Mouse (Mus musculus) testis, adult 2 months (tissue): ENCODE measurements around the gene Trp53bp2. TPM values are rescaled to one million over a fixed set of nuclear protein-coding genes. Genes with fewer than 3 reads are reported as not detected.

Experiments used
- H3K27ac ChIP-seq: fragments of 200-500 bp; 2 replicates; pipeline ENCODE4 v1.5.1; 2012; ENCODE audit warnings: low read depth, low read length; ENCODE audit not compliant: control insufficient read depth, insufficient read depth
- H3K27me3 ChIP-seq: fragments of 200-500 bp; 2 replicates; pipeline ENCODE4 v1.6.1; 2012; ENCODE audit warnings: mild to moderate bottlenecking, low read length, moderate library complexity; ENCODE audit not compliant: control insufficient read depth, insufficient read depth
- H3K36me3 ChIP-seq: fragments of 200-500 bp; 2 replicates; pipeline ENCODE4 v1.6.1; 2012; ENCODE audit warnings: mild to moderate bottlenecking, low read length; ENCODE audit not compliant: control insufficient read depth, insufficient read depth
- H3K4me1 ChIP-seq: fragments of 200-500 bp; 2 replicates; pipeline ENCODE4 v1.6.1; 2012; ENCODE audit warnings: low read length; ENCODE audit not compliant: control insufficient read depth, insufficient read depth
- H3K4me3 ChIP-seq: fragments of 200-500 bp; 2 replicates; pipeline ENCODE4 v1.5.1; 2012; ENCODE audit warnings: low read depth, mild to moderate bottlenecking, low read length, moderate library complexity, mixed read lengths; ENCODE audit not compliant: control insufficient read depth
- CTCF ChIP-seq: fragments of 200-500 bp; IDR thresholded peaks from 2 replicates; pipeline ENCODE4 v1.5.1; 2012; ENCODE audit warnings: low read depth, mild to moderate bottlenecking, inconsistent platforms, low read length, moderate library complexity; ENCODE audit not compliant: control insufficient read depth, insufficient read depth, insufficient replicate concordance
- POLR2A ChIP-seq: fragments of 200-500 bp; IDR thresholded peaks from 2 replicates; pipeline ENCODE4 v1.6.1; 2012; ENCODE audit warnings: low read depth, mild to moderate bottlenecking, inconsistent platforms, low read length, moderate library complexity; ENCODE audit not compliant: control insufficient read depth
- polyA plus RNA-seq: library from polyadenylated mRNA; depleted of rRNA; stranded (reverse); fragments of >200 nt; gene quantifications from 2 replicates; pipeline ENCODE4 v1.2.3, GENCODE M21; 2012

The Trp53bp2 gene
- polyA plus RNA-seq, 1 experiment = 4.5 TPM

GRCm38 (mm10) chr1:182448276-182449035 is 39.5 kb downstream of the Trp53bp2 start:
- no peak overlapping the region for H3K27ac ChIP-seq
- no peaks in the 10 kb centered on the region for H3K4me1 ChIP-seq
- peaks cover 9% of the 10 kb centered on the region for H3K36me3 ChIP-seq
- TF ChIP-seq POLR2A (no peak), CTCF (no peak)
- no peaks in the 10 kb centered on the region for H3K27me3 ChIP-seq
- H3K4me3 ChIP-seq = no peak overlapping the region

- Histone ChIP-seq H3K27ac (no peak overlapping the region), H3K27me3 (no peaks in the 10 kb centered on the region), H3K4me1 (no peaks in the 10 kb centered on the region), H3K4me3 (no peak overlapping the region), H3K36me3 (peaks cover 7% of the 10 kb centered on the region)
- TF ChIP-seq POLR2A (no peak), CTCF (no peak)
Measured at GRCm38 (mm10) chr1:182452473-182452872, 43.5 kb downstream of the Trp53bp2 start.

- H3K27ac ChIP-seq = no peak overlapping the region
- no peaks in the 10 kb centered on the region for H3K27me3 ChIP-seq
- no peaks in the 10 kb centered on the region; the same call in none of the 2 replicates for H3K36me3 ChIP-seq
- TF ChIP-seq CTCF (no peak), POLR2A (no peak)
- H3K4me3 ChIP-seq = no peak overlapping the region
- H3K4me1 ChIP-seq = no peaks in the 10 kb centered on the region
Measured at GRCm38 (mm10) chr1:182455080-182455479, 46.1 kb downstream of the Trp53bp2 start.

- H3K4me1 ChIP-seq = no peaks in the 10 kb centered on the region; the same call in 1 of the 2 replicates
- no peaks in the 10 kb centered on the region for H3K27me3 ChIP-seq
- H3K27ac ChIP-seq = no peak overlapping the region
- H3K4me3 ChIP-seq = no peak overlapping the region
- peaks cover 3% of the 10 kb centered on the region for H3K36me3 ChIP-seq
- TF ChIP-seq POLR2A = no peak
- TF ChIP-seq CTCF = no peak
Measured at GRCm38 (mm10) chr1:182458556-182458955, 49.6 kb downstream of the Trp53bp2 start.

GRCm38 (mm10) chr1:182459436-182459835 is 50.5 kb downstream of the Trp53bp2 start:
- peaks cover 3% of the 10 kb centered on the region for H3K36me3 ChIP-seq
- H3K27ac ChIP-seq = no peak overlapping the region
- H3K27me3 ChIP-seq = no peaks in the 10 kb centered on the region
- no peak overlapping the region for H3K4me3 ChIP-seq
- no peak for TF ChIP-seq POLR2A
- TF ChIP-seq CTCF = no peak
- no peaks in the 10 kb centered on the region; the same call in 1 of the 2 replicates for H3K4me1 ChIP-seq

- H3K27me3 ChIP-seq = no peaks in the 10 kb centered on the region
- peaks cover 3% of the 10 kb centered on the region for H3K36me3 ChIP-seq
- no peaks in the 10 kb centered on the region; the same call in 1 of the 2 replicates for H3K4me1 ChIP-seq
- no peak overlapping the region for H3K27ac ChIP-seq
- TF ChIP-seq POLR2A (no peak), CTCF (no peak)
- no peak overlapping the region for H3K4me3 ChIP-seq
Measured at GRCm38 (mm10) chr1:182460291-182461244, 51.6 kb downstream of the Trp53bp2 start.

- TF ChIP-seq POLR2A (no peak), CTCF (no peak)
- H3K27ac ChIP-seq = no peak overlapping the region
Measured at GRCm38 (mm10) chr1:182461261-182461660, 52.3 kb downstream of the Trp53bp2 start.

More at GRCm38 (mm10) chr1:182461261-182461660, 52.3 kb downstream of the Trp53bp2 start:
- Histone ChIP-seq H3K4me3 (no peak overlapping the region), H3K27me3 (no peaks in the 10 kb centered on the region), H3K36me3 (peaks cover 3% of the 10 kb centered on the region), H3K4me1 (no peaks in the 10 kb centered on the region; the same call in none of the 2 replicates)
